Mouse (Mus musculus) forebrain, embryonic 13.5 days (tissue): Measurements from ENCODE around the gene Rag1. TPM values are rescaled to one million over a fixed set of nuclear protein-coding genes. Genes with fewer than 3 reads are reported as not detected.

Source experiments
- ATAC-seq: fragments of 200-750 bp; cut with Nextera tagmentation; 2 replicates; pipeline ENCODE4 v1.8.0; 2017
- H3K27ac ChIP-seq: fragments of 300-500 bp; sonication (generic); 2 replicates; pipeline ENCODE4 v1.5.1; 2015; ENCODE audit warnings: inconsistent platforms, mild to moderate bottlenecking, moderate library complexity
- H3K27me3 ChIP-seq: fragments of 300-500 bp; sonication (generic); 2 replicates; pipeline ENCODE4 v1.6.1; 2015; ENCODE audit warnings: mild to moderate bottlenecking, inconsistent platforms
- H3K36me3 ChIP-seq: fragments of 300-500 bp; sonication (generic); 2 replicates; pipeline ENCODE4 v1.6.1; 2015; ENCODE audit warnings: mild to moderate bottlenecking, inconsistent platforms; ENCODE audit not compliant: poor library complexity, severe bottlenecking
- H3K4me1 ChIP-seq: fragments of 300-500 bp; sonication (generic); 2 replicates; pipeline ENCODE4 v1.6.1; 2015; ENCODE audit warnings: inconsistent platforms
- H3K4me2 ChIP-seq: fragments of 300-500 bp; sonication (generic); 2 replicates; pipeline ENCODE4 v1.6.1; 2015; ENCODE audit warnings: inconsistent platforms, mild to moderate bottlenecking, moderate library complexity
- H3K4me3 ChIP-seq: fragments of 300-500 bp; sonication (generic); 2 replicates; pipeline ENCODE4 v1.5.1; 2015; ENCODE audit warnings: mild to moderate bottlenecking, inconsistent platforms
- H3K9ac ChIP-seq: fragments of 300-500 bp; sonication (generic); 2 replicates; pipeline ENCODE4 v1.6.1; 2015; ENCODE audit warnings: mild to moderate bottlenecking, inconsistent platforms
- H3K9me3 ChIP-seq: fragments of 300-500 bp; sonication (generic); replicated peaks from 2 replicates; pipeline ENCODE4 v1.6.1; 2016; ENCODE audit warnings: inconsistent platforms
- WGBS: fragments of 180-500 bp; shearing (Covaris S2); methylation state at CpG from one replicate; pipeline ENCODE4 v1.1.7; 2015; 5-methylcytosine and 5-hydroxymethylcytosine counted together
- polyA plus RNA-seq: library from polyadenylated mRNA; unstranded; fragments of >200 nt; fragmentation: Nextera tagmentation; extraction: Ambion mirVana; gene quantifications from 2 replicates; pipeline ENCODE4 v1.2.1, GENCODE M21; 2015

The Rag1 gene
- polyA plus RNA-seq, 1 experiment from 2014 or later, result 0.06 TPM

- Histone ChIP-seq H3K36me3 (no peaks in the 10 kb centered on the region), H3K27ac (no peak overlapping the region), H3K4me3 (no peak overlapping the region), H3K4me2 (no peak overlapping the region), H3K9me3 (no peaks in the 10 kb centered on the region), H3K4me1 (peaks cover 30% of the 10 kb centered on the region), H3K27me3 (no peaks in the 10 kb centered on the region), H3K9ac (no peak overlapping the region)
- WGBS, result 94% methylated on average over 1 of the region's 1 CpGs
- no peak for ATAC-seq
Observed at GRCm38 (mm10) chr2:101603099-101603498, 46.2 kb downstream of the Rag1 start.

- Histone ChIP-seq H3K4me1 (peaks cover 36% of the 10 kb centered on the region), H3K9me3 (no peaks in the 10 kb centered on the region), H3K27me3 (no peaks in the 10 kb centered on the region), H3K4me3 (no peak overlapping the region), H3K36me3 (no peaks in the 10 kb centered on the region), H3K27ac (0 out of 2 replicates have a peak overlapping the region, but pooled peaks have one; percentile 55), H3K4me2 (no peak overlapping the region), H3K9ac (no peak overlapping the region)
- WGBS, result 10% methylated on average over 8 of the region's 8 CpGs
- ATAC-seq, result peak; percentile 71
Observed at GRCm38 (mm10) chr2:101600703-101601102, 48.6 kb downstream of the Rag1 start.

- Histone ChIP-seq H3K4me3 (no peak overlapping the region), H3K27ac (peak overlapping the region; percentile 63), H3K36me3 (no peaks in the 10 kb centered on the region), H3K9ac (no peak overlapping the region), H3K9me3 (no peaks in the 10 kb centered on the region), H3K4me2 (peak overlapping the region; percentile 38), H3K4me1 (peaks cover 37% of the 10 kb centered on the region), H3K27me3 (no peaks in the 10 kb centered on the region)
- 35% methylated on average over 13 of the region's 13 CpGs for WGBS
- ATAC-seq, result peak; percentile 23; the same call in 1 of the 2 replicates
Observed at GRCm38 (mm10) chr2:101598190-101599181, 50.8 kb downstream of the Rag1 start.

GRCm38 (mm10) chr2:101597186-101597585, 52.1 kb downstream of the Rag1 start:
- H3K9me3 ChIP-seq, result no peaks in the 10 kb centered on the region
- ATAC-seq, result no peak
- H3K9ac ChIP-seq, result no peak overlapping the region
- H3K4me1 ChIP-seq, result peaks cover 50% of the 10 kb centered on the region
- no peaks in the 10 kb centered on the region for H3K36me3 ChIP-seq
- H3K27me3 ChIP-seq, result no peaks in the 10 kb centered on the region
- H3K4me3 ChIP-seq, result no peak overlapping the region
- no peak overlapping the region for H3K27ac ChIP-seq
- H3K4me2 ChIP-seq, result no peak overlapping the region

- Histone ChIP-seq H3K4me3 (no peak overlapping the region), H3K4me2 (no peak overlapping the region), H3K36me3 (no peaks in the 10 kb centered on the region), H3K9me3 (no peaks in the 10 kb centered on the region), H3K9ac (no peak overlapping the region), H3K4me1 (peaks cover 47% of the 10 kb centered on the region), H3K27ac (no peak overlapping the region), H3K27me3 (no peaks in the 10 kb centered on the region)
- no peak for ATAC-seq
- WGBS, result 85% methylated on average over 5 of the region's 5 CpGs
Observed at GRCm38 (mm10) chr2:101594681-101595080, 54.6 kb downstream of the Rag1 start.

GRCm38 (mm10) chr2:101592886-101593285, 56.4 kb downstream of the Rag1 start:
- Histone ChIP-seq H3K27ac (peak overlapping the region; percentile 81), H3K4me1 (peaks cover 34% of the 10 kb centered on the region), H3K4me3 (no peak overlapping the region), H3K9me3 (no peaks in the 10 kb centered on the region), H3K27me3 (no peaks in the 10 kb centered on the region), H3K36me3 (no peaks in the 10 kb centered on the region), H3K9ac (no peak overlapping the region), H3K4me2 (peak overlapping the region; percentile 35; the same call in 1 of the 2 replicates)
- peak; percentile 41 for ATAC-seq
- WGBS, result 9% methylated on average over 8 of the region's 8 CpGs

GRCm38 (mm10) chr2:101592023-101592841, 57.1 kb downstream of the Rag1 start:
- peak; percentile 89 for ATAC-seq
- Histone ChIP-seq H3K4me3 (no peak overlapping the region), H3K4me2 (peak overlapping the region; percentile 35), H3K27ac (peak overlapping the region; percentile 81), H3K9ac (no peak overlapping the region), H3K27me3 (no peaks in the 10 kb centered on the region), H3K4me1 (peaks cover 30% of the 10 kb centered on the region), H3K36me3 (no peaks in the 10 kb centered on the region), H3K9me3 (no peaks in the 10 kb centered on the region)
- 4% methylated on average over 10 of the region's 10 CpGs for WGBS

- WGBS, result 27% methylated on average over 8 of the region's 8 CpGs
Observed at GRCm38 (mm10) chr2:101591356-101591755, 57.9 kb downstream of the Rag1 start.

More at GRCm38 (mm10) chr2:101591356-101591755, 57.9 kb downstream of the Rag1 start:
- Histone ChIP-seq H3K4me2 (no peak overlapping the region), H3K27ac (peak overlapping the region; percentile 81), H3K36me3 (no peaks in the 10 kb centered on the region), H3K4me3 (no peak overlapping the region), H3K9ac (no peak overlapping the region), H3K9me3 (no peaks in the 10 kb centered on the region), H3K4me1 (peaks cover 30% of the 10 kb centered on the region), H3K27me3 (no peaks in the 10 kb centered on the region)
- no peak for ATAC-seq

Other genes with a start within 250 kb of the Rag1 start
- not detected in 2 replicates for gene Rag2, start 24.8 kb downstream of the Rag1 start, polyA plus RNA-seq
- gene B230118H07Rik, start within 50 bp of the Rag1 start, polyA plus RNA-seq, result 53.6 and 59.0 TPM in 2 replicates
- gene Traf6, start 28.9 kb upstream of the Rag1 start, polyA plus RNA-seq, result 10.4 and 12.2 TPM in 2 replicates
- 8.7 and 11.6 TPM in 2 replicates for gene Prr5l, start 233.5 kb upstream of the Rag1 start, polyA plus RNA-seq
- gene Commd9, start 236.7 kb upstream of the Rag1 start, polyA plus RNA-seq, result 86.8 and 91.1 TPM in 2 replicates